Mouse (Mus musculus) left cerebral cortex, adult 2 months (tissue): Measurements from ENCODE around the gene Spen. TPM values are rescaled to one million over a fixed set of nuclear protein-coding genes. Genes with fewer than 3 reads are reported as not detected.
A peak's percentile ranks its signal among the peaks of the same experiment; 100 is the strongest.

Source experiments
- DNase-seq, 2 experiments: peaks; one replicate each; pipeline ENCODE4 v3.0.0; 2021 to 2022; ENCODE audit warnings: low spot score in 2 of 2, mixed read lengths in 1 of 2; ENCODE audit errors: extremely low spot score in 1 of 2
- H3K27ac ChIP-seq: fragments of 200-600 bp; 2 replicates; pipeline ENCODE4 v1.8.1; 2022
- H3K4me3 ChIP-seq: fragments of 200-600 bp; 2 replicates; pipeline ENCODE4 v1.8.1; 2022
- CTCF ChIP-seq: fragments of 200-600 bp; IDR thresholded peaks from 2 replicates; pipeline ENCODE4 v1.8.1; 2022; ENCODE audit warnings: antibody characterized with exemption, mild to moderate bottlenecking, moderate library complexity
- intact Hi-C: fragments of 180-260 bp; cut with DNase I; formaldehyde crosslinking; loops from one replicate; pipeline ENCODE4 v1.15.1; 2025
- long read RNA-seq, 2 experiments: library from polyadenylated mRNA; stranded (forward); transcript quantifications; one replicate each; pipeline ENCODE4 v2.0.0; 2021; ENCODE audit warnings: borderline mapping rate in 2 of 2
- total RNA-seq, 2 experiments: library from RNA; stranded (reverse); gene quantifications; 2 replicates each; pipeline ENCODE4 v1.2.3; 2021

Spen gene
- 10 to 100 TPM; 68.0 to 73.2 TPM for total RNA-seq
- long read RNA-seq, experiment 1, partial matches to known transcripts, result 4 of 6 reads
- long read RNA-seq, experiment 1, other reads (novel, unspliced or antisense), result 2 of 6 reads
- long read RNA-seq, experiment 2, partial matches to known transcripts, result 8 of 12 reads
- long read RNA-seq, experiment 2, other reads (novel, unspliced or antisense), result 4 of 12 reads

DNA sequence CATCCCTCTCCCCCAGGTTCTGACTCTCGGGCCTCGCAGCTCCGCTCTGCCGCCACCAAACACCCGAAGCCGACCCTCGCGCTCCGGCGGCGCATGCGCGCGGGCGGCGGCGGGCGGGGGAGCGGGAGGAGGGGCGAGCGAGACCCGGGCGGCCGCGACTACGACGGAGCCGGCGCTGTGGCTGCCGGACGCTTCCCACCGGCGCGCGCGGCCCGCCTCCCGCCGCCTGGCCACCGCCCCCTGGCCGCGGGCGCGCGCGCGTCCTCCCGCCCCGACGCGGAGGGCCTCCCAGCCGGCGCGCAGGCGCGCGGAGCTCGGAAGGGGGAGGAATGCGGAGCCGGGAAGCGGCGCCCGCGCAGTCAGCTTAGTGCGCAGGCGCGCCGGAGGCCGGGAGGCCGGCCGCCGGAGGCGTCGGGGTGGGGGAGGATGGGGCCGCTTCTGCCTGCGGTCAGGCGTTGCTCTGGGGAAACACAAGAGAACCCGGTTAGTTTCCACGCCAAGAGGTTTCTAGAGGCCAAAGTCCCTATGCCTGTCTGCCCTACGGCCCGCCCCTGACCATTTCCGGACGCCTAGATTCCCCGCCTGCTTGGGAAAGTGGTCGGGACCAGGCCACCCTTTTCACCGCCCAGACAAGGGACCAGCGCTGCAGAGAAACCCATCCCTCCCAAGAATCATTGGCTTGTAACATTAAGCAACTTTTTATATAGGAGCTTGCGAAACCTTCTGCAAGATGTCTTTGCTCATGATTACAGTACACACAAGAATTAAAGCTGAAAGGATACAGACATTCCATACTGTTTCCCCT is at the start of gene Spen:
Gene Spen (minus strand): TSS at position 190 of the 805 bp plus-strand sequence.
- intact Hi-C loops, result loop anchor here (1.0 to 5.0 kb wide), 2 partner anchors 8 to 334 kb away; partner anchors contain the start of gene Efhd2
- DNase-seq, result peak; percentile 93 to 95

DNA sequence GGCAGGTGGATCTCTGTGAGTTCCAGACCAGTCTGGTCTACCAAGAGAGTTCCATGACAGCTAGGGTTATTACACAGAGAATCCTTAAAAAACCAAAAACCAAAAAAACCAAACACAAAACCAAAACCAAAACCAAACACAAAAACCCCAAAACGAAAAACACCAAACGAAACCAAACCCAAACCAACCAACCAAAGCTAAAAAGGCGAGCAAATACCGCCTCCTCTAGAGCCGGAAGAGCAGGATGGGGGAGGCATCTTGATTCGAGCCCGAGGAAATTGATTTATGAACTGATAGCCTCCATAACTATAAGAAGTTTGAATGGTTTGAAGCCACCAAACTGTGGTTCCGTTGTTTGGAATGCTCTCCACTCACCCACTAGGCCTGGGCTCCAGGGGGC is 45.5 kb upstream of the Spen start:
- TF ChIP-seq CTCF, result no peak
- Histone ChIP-seq H3K4me3 (no peak overlapping the region), H3K27ac (no peak overlapping the region)
- intact Hi-C loops, result no loop called here
- DNase-seq, result no peak

More for the DNA sequence above, at the start of gene Spen:
- Histone ChIP-seq H3K27ac (peak within 1 kb of the TSS; percentile 99), H3K4me3 (peak within 1 kb of the TSS; percentile 87)
- no peak for TF ChIP-seq CTCF

DNA sequence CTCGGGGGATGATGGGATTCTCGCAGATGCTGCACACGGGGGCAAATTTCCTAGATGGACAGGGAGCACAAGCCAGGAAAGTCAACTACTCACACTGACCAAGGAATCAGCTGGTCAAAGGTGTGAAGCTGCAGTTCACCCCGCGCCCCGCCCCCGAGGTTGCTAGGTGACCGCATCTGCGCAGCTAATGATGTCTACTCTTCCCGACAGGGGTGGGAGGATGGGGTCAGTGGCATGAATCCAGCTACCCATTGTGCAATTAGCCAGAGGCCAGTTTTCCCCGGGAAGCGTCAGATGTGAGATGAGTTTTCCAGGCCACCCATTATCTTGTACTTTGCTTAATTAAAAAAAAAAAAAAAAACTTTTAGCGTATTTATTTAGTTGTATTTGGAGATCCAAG is 42.7 kb upstream of the Spen start:
- no peak overlapping the region for H3K27ac ChIP-seq
- DNase-seq, result no peak
- intact Hi-C loops, result no loop called here
- no peak for TF ChIP-seq CTCF
- H3K4me3 ChIP-seq, result no peak overlapping the region

DNA sequence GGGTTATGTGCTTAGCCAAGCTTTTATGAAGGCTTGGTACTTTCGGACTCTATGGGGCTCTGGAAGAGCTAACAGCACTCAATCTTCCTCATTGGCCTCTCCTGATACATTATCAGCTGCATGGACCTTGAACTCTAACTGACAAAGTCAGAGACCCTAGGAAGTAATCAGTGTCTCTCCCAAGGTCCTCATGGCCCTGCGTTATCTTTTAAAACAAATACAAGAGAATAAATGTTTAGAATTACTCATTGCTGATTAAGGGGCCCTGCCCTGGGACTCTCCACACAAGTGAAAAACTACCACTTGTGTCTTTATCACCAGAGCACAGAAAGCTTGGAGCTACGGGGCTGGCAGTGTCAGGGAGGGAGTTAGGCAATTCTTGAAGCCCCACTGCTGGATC is 40.4 kb upstream of the Spen start:
- no peak for TF ChIP-seq CTCF
- DNase-seq, result no peak
- no peak overlapping the region for H3K27ac ChIP-seq
- intact Hi-C loops, result no loop called here
- no peak overlapping the region for H3K4me3 ChIP-seq

DNA sequence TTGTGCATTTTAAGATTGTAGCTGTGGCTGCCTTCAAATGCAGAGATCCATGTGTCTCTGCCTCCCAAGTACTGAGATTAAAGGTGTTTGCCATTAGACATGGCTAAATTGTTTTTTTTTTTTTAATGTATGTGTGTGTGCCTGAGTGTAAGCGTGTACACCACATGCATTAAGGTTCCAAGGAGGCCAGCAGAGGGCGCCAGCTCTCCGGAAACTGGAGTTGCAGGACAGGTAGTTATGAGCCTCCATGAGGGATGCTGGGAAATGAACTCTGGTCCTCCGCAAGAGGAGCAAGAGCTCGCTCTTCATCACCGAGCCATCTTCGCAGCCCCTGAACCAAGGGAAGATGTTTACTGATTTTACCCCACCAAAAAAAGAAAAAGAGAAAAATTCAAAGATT is 38.5 kb upstream of the Spen start:
- H3K4me3 ChIP-seq, result no peak overlapping the region
- DNase-seq, result no peak
- TF ChIP-seq CTCF, result no peak; the same call in 1 of the 2 replicates
- H3K27ac ChIP-seq, result no peak overlapping the region
- intact Hi-C loops, result no loop called here

DNA sequence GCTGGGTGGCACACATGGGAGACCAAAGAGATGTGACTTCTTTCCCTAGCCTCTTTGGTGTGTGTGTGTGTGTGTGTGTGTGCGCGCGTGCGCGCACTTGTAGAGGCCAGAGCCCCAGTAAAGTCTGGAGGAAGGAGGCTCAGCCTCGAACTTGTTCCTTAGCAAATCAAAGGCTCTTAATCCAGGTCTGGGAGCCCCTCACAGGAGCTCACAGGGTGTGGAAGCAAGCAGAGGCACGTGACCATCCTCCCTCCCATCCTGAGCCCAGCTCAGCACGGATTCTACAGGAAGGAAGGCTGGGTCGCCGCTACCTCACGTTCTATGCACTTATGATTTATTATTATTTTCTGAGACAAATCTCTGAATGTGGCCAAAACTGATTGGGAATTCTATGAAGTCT is 38.0 kb upstream of the Spen start:
- no peak overlapping the region for H3K4me3 ChIP-seq
- TF ChIP-seq CTCF, result no peak
- intact Hi-C loops, result no loop called here
- no peak overlapping the region for H3K27ac ChIP-seq
- no peak for DNase-seq

DNA sequence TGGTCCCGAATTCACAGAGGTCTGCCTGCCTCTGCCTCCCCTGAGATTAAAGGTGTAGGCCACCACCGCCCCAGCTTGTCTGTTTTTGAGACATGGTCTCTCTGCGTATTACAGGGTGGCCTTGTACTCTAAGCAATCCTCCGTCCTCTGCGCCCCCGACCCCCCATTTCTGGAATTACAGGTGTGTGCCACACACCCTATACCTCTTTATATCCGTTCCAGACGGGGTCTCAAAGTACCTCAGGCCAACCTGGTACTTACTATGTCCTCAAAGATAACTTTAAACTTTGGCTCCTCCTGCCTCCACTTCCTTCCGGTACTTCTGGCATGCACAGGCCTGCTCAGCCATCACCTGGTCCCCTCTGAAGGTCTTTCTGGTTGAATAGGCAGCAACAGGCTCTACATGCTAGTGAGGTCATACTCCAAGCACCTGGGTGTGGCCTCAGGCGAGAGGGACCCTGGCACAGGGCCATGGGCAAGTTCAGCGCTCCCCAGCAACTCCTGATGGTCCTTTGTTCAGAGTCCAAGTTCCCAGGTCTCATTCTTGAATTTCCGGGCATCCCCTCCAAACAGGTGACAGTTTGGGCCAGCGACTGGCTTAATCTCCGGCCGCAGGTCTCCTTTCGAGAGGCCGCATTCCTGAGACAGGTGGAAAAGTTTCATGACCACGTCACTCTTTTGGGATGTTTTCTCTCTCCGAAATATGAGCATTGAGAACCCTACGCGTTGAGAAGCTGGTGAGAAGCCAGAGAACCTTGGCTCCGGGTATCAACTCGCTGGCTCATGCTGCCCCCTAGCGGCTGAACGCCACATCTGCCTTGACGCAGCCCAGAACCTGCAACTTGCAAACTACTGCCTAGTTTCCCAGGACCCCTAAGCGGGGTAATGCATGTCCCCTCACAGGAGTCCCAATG is 36.6 kb upstream of the Spen start:
- intact Hi-C loops, result loop anchor here (1.0 to 2.0 kb wide), 3 partner anchors 144 to 190 kb away; no protein-coding TSS in a partner anchor
- Histone ChIP-seq H3K4me3 (no peak overlapping the region), H3K27ac (no peak overlapping the region)
- DNase-seq, result peak; percentile 79 to 85
- TF ChIP-seq CTCF, result peak; percentile 97

DNA sequence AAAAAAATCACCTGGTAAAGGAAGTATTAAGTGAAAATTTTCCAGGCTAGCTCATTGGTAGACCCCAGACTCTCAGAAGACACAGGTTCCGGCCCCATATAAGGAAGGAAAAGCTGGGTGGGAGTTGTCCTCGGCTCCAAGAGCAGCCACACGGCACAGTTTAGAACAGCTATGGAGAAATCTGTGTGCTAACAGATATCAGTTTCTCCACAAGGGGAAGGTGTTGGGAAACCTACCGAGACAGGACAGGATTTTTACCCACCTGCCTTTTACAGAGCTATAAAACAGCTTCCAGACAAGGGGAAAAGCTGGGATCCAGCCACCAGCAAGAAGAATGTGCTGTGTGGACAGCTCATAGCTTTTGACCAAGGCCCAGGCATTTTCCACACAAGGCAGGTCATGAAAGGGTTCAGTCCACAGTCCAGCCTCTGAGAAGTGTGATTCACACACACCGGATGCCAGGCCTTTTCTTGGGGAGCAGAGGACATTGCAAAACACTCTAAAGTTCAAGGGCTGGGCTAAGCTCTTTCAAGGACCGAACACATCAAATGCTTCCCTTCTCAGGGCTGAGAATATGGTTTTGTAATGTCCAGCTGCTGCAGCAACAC is 35.1 kb upstream of the Spen start:
- intact Hi-C loops, result no loop called here
- DNase-seq, result no peak
- H3K27ac ChIP-seq, result no peak overlapping the region
- H3K4me3 ChIP-seq, result no peak overlapping the region
- no peak for TF ChIP-seq CTCF

DNA sequence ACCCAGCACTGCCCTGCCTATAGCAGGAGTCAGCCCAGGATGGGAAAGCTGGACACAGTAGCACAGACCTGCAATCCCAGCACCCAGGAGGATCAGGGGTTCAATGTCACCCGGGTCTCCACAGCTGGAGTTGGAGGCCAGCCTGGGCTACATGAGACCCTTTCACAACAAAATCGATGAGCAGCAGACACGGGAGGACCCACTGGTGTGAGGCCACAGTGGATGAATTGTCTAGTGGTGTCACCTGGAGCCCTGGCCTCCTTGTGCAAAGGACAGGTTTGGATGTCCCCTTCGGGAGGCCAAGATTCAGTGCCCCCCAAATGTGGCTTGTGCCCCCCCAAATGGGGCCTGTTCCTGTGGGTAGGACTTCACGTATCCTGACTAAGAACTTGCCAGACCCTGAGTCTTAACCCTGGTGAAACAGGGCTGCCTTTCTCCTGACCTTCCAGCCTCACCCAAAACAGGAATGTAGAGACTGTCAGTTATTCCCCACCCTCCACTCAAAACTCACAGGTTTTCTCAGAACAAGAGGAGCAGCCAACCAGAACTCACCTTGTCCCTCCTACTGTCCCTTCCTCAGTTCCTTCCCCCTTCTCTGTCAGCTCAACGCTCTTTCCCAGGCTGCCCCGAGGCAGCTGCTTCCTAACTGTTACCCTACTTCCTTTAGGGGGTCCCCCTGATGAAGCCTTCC is 34.4 kb upstream of the Spen start:
- intact Hi-C loops, result no loop called here
- TF ChIP-seq CTCF, result no peak
- DNase-seq, result no peak

DNA sequence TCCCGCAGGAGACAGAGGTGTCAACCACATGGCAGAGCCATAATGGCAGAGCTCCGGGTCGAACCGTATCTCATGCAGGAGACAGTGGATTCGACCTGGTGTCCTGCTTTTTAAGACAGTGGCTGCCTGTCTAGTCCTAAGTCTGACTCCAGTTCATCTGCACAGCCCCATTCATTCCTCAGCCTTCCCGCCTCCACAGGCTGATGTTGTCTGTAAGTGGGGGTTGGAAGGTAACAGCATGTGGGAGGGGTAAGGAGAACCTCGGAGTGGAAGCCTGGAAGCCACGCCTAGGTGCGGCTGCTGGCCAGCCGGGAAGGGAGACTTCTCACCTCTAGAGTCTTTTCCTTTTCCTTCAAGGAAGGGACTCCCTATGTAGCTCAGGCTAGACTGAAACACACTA is 33.5 kb upstream of the Spen start:
- DNase-seq, result no peak
- no peak for TF ChIP-seq CTCF
- intact Hi-C loops, result no loop called here
- H3K4me3 ChIP-seq, result no peak overlapping the region
- no peak overlapping the region for H3K27ac ChIP-seq

More for the DNA sequence above, 34.4 kb upstream of the Spen start:
- Histone ChIP-seq H3K27ac (no peak overlapping the region), H3K4me3 (no peak overlapping the region)

DNA sequence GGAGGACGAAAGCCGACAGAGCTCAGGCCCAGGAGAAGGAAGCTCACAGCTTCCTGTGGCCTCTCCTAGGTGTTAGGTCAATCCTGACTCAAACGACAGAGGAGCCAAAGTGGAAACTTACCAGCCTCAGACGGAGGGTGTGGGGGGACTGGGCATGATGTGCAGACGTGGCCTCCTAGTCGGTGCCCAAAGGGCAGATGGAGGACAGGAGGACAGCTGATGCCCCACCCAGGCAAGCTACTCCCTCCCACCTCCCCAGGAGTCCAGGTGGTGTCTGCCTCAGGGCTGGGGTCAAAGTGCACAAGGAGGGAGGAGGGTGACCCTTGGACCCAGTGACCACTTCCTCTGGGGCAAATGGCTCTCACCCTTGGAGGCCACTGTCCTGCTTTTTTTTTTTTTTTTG is 32.9 kb upstream of the Spen start:
- H3K4me3 ChIP-seq, result no peak overlapping the region
- intact Hi-C loops, result no loop called here
- no peak overlapping the region for H3K27ac ChIP-seq
- no peak for TF ChIP-seq CTCF
- no peak for DNase-seq
